Mouse (Mus musculus): Measurements from ENCODE around the gene Vars2.

Gene Vars2

DNA sequence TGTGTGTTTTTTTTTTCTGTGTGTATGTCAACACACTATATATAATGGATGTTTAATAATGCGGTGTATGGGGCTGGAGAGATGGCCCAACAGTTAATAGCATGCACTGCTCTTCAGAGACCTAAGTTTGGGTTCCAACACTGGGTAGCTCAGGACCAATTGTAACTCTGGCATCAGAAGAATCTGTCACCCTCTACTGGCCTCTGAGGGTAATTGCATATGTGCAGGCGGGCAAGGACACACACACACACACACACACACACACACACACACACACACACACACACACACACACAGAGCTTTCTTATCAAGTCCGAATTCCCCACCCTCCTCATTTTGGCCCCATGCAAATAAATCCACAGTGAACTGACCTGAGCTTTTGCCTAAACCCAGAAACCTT lies 32.2 kb downstream of the Vars2 start:
- no peak for DNase-seq (ENCODE audit: low spot score)

DNA sequence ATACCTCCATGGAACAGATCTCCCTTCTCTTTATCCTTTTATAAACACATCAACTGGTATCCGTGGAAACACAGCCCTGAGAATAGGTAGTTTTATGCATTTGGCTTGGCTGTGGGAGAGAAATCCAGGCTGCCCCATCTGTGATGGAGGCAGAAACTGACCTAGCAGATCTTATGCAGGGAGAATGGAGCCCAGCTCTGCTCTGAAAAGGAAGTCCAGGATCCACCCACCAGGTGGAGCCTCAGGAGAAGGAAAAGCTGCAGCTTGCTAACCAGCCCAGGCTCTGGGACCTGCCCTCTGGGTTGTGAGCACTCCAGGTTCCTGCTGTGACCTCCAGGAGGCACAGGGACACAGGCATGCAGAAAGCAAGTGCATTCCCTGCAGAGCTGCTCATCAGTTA lies 33.4 kb downstream of the Vars2 start:
- DNase-seq (ENCODE audit: low spot score) = peak; percentile 74

DNA sequence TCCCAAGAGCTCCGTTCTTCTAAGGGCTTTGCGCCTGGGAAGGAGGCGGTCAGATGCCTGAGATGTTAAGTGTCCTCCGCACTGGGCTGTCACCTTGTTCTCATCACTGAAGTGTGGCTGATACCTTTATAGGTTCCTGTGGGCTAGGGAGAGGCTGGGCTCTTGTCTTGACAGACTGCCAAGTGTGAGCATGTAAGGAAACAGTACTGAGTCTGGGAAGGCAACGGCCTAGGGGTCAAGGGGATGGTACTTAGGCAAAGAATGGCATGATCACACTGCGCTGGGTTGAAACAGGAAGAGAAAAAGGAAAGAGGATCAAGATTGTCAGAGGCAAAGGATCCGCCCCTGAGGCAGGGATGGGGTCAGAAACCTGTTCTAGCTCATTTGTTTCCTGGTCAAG lies 40.9 kb downstream of the Vars2 start, which contains the start of gene Gm9573:
TSS of gene Gm9573 (minus strand) at position 101 of the 400 bp plus-strand sequence.
- DNase-seq (ENCODE audit: low spot score) = no peak

DNA sequence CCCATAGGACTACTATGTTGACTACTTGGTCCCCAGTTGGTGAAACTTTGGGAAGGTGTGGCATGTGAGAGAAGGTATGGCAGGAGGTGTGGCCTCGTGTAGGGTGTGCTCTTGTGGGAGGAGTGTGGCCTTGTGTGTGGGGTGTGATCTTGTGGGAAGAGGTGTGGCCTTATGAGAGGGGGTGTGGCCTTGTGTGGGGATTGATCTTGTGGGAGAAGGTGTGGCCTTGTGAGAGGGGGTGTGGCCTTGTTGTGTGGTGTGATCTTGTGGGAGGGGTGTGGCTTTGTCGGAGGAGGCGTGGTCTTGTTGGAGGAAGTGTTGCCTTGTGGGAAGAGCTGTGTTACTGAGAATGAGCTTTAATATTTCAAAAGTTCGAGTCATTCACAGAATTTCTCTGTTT lies 50.3 kb downstream of the Vars2 start:
- no peak for DNase-seq (ENCODE audit: low spot score)
